Mouse (Mus musculus): ENCODE data around the gene Pde4b. TPM values are rescaled to one million over a fixed set of nuclear protein-coding genes. Genes with fewer than 3 reads are reported as not detected.

Pde4b gene
- polyA plus RNA-seq, 1 experiment from 2014 or later: 9.1 TPM

DNA sequence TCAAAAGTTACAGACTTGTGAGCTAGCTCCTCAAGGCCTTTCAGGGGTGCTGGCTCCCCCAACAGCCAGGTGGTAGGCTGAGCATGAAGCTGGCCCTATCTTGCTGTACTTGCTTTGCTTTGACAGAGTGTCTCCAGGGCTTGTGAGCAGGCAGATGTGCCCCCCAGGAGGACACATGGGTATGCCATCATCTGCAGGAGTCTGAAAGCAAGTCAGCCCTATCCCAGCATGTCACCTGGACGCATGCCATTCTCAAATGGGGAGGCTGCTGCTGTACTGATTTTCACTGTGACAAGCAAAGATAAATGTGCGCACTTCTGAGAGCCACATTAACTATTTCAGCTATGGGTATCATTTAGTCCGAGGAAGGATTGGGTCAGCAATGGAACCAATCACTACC is 507.2 kb downstream of the Pde4b start:
- Histone ChIP-seq H3K4me3 (replicated peaks) (no peak overlapping the region), H3K4me2 (no peak overlapping the region), H3K36me3 (peaks cover 30% of the 10 kb centered on the region), H3K9me3 (no peaks in the 10 kb centered on the region), H3K9ac (replicated peaks) (no peak overlapping the region), H3K27ac (no peak overlapping the region), H3K4me1 (replicated peaks) (peaks cover 13% of the 10 kb centered on the region), H3K27me3 (no peaks in the 10 kb centered on the region)
- 92% methylated on average over 3 of the region's 3 CpGs for WGBS
- ATAC-seq (ENCODE audit: insufficient number of reproducible peaks, insufficient read depth, low FRiP score, low TSS enrichment, low read depth): no peak

DNA sequence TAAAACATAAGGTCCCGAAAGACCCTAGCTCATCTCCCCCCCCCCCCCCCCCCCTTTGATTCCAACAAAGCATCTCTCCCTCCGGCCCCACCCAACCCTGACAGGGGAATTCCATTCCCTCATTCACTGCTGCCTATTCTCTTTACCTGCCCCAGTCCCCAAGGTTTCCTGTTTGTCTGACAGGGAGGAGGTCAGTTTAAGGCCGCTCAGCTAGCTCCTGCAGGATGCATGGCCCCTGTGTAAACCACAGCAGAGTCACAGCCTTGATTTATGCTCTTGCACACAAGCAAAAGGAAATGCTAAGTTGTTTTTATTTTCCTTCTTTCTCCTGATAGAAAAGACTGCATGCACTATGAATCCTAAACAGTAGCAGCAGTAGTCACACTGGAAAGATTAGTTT is 516.6 kb downstream of the Pde4b start:
- WGBS: 74% methylated on average over 2 of the region's 3 CpGs
- no peaks in the 10 kb centered on the region for H3K4me1 ChIP-seq (replicated peaks)
- H3K27me3 ChIP-seq: no peaks in the 10 kb centered on the region
- no peak overlapping the region for H3K9ac ChIP-seq (replicated peaks)
- H3K4me3 ChIP-seq (replicated peaks): no peak overlapping the region
- peaks cover 28% of the 10 kb centered on the region; the same call in 1 of the 2 replicates for H3K36me3 ChIP-seq
- no peak for ATAC-seq (ENCODE audit: insufficient number of reproducible peaks, insufficient read depth, low FRiP score, low TSS enrichment, low read depth)
- H3K4me2 ChIP-seq: no peak overlapping the region
- no peaks in the 10 kb centered on the region for H3K9me3 ChIP-seq
- no peak overlapping the region for H3K27ac ChIP-seq

DNA sequence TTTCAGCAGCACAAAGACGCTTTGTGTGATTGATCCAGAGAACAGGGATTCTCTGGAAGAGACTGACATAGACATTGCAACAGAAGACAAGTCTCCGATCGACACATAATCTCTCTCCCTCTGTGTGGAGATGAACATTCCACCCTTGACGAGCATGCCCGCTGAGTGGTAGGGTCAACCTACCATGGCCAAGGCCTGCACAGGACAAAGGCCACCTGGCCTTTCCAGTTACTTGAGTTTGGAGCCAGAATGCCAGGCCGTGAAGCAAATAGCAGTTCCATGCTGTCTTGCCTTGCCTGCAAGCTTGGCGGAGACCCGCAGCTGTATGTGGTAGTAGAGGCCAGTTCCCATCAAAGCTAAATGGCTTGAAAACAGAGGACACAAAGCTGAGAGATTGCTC is 517.9 kb downstream of the Pde4b start:
- H3K9ac ChIP-seq (replicated peaks): no peak overlapping the region
- no peaks in the 10 kb centered on the region for H3K27me3 ChIP-seq

DNA sequence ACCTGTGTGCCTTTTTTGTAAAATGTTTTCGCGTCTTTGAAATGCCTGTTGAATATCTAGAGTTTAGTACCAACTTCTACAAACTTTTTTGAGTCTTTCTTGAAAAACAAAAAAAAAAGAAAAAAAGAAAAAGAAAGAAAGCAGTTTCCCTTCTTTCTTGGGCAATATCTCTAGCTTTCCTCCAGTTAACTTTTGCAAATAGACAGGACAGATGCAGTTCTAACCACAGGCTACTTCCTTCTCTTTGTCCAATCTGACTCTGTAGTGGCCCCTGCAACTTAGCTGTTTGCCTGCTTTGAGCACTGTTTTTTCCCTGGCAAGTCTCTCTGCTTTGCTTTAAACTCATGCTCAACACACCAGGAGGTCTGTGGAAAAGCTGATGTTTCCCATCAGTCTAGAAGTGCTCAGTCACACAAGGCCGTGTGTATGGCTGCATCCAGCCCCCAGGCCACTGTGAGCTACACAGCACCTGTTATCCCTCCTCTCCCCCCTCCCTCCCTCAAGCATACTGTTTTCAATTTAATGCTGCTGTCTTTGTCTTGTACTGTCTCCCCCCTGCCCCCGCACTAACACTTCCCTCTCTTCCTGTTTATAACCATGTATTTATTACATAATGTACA is 518.5 kb downstream of the Pde4b start:
- Histone ChIP-seq H3K27ac (no peak overlapping the region), H3K4me1 (replicated peaks) (no peaks in the 10 kb centered on the region), H3K36me3 (peaks cover 16% of the 10 kb centered on the region; the same call in 1 of the 2 replicates), H3K4me3 (replicated peaks) (no peak overlapping the region), H3K9me3 (no peaks in the 10 kb centered on the region), H3K27me3 (no peaks in the 10 kb centered on the region), H3K4me2 (no peak overlapping the region), H3K9ac (replicated peaks) (no peak overlapping the region)
- WGBS: 73% methylated on average over 4 of the region's 4 CpGs
- ATAC-seq (ENCODE audit: insufficient number of reproducible peaks, insufficient read depth, low FRiP score, low TSS enrichment, low read depth): no peak

More for the DNA sequence above, 517.9 kb downstream of the Pde4b start:
- Histone ChIP-seq H3K4me2 (no peak overlapping the region), H3K36me3 (peaks cover 16% of the 10 kb centered on the region; the same call in 1 of the 2 replicates), H3K4me1 (replicated peaks) (no peaks in the 10 kb centered on the region), H3K27ac (no peak overlapping the region), H3K4me3 (replicated peaks) (no peak overlapping the region), H3K9me3 (no peaks in the 10 kb centered on the region)
- WGBS: 94% methylated on average over 8 of the region's 8 CpGs
- ATAC-seq (ENCODE audit: insufficient number of reproducible peaks, insufficient read depth, low FRiP score, low TSS enrichment, low read depth): no peak

DNA sequence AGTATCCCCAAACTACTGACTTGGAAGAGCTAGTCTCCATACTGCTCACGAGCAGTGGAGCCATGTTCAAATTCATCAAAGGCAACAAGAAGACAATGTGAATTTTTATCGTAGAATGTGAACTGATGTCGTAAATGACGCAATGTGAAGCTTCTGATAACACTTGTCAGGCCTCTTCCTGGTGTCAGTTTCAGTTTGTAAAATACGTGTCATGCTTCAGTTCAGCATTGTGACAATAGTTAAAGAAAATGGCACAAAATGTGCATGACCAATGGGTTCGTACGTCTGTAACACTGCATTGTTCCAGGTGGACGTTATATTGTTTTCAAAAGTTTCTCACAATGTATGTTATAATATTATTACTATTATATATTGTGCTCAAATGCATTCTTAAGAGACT is 519.5 kb downstream of the Pde4b start:
- Histone ChIP-seq H3K4me2 (no peak overlapping the region), H3K4me1 (replicated peaks) (no peaks in the 10 kb centered on the region), H3K27ac (no peak overlapping the region), H3K9ac (replicated peaks) (no peak overlapping the region), H3K27me3 (no peaks in the 10 kb centered on the region), H3K9me3 (no peaks in the 10 kb centered on the region), H3K36me3 (peaks cover 13% of the 10 kb centered on the region; the same call in 1 of the 2 replicates), H3K4me3 (replicated peaks) (no peak overlapping the region)
- no peak for ATAC-seq (ENCODE audit: insufficient number of reproducible peaks, insufficient read depth, low FRiP score, low TSS enrichment, low read depth)
- WGBS: 94% methylated on average over 8 of the region's 8 CpGs

DNA sequence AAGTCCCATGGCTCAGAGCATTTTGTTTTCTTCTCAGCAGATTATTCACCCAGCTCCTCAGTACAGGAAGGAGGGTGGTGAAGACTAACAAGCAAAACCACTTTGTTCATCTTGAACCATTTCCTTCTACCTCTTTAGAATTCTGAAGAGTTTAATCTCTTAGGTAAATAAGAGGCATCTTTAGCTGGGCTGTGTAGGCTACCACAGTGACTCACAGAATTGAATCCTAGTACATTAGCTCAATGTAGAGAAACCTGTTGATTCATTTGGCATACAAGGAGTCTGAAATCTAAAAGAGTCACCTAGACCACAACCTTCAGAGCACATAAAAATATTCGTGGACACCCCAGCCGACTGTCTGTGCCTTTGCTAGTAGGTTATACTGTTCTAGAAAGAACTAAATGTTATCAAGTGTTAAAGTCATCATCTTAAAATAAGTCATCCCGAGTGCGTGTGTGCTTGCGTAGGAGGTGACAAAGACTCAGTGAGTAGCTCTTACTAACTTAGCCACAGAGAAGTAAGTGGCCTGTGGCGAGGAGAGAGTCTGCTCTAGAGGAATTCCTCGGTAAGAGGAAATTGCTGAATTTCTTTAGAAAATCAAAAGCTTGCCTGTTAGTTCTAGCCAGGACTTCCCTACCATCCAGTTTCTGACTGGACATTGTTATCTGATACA is 520.5 kb downstream of the Pde4b start:
- Histone ChIP-seq H3K9ac (replicated peaks) (no peak overlapping the region), H3K9me3 (no peaks in the 10 kb centered on the region), H3K4me3 (replicated peaks) (no peak overlapping the region), H3K4me2 (no peak overlapping the region), H3K36me3 (peaks cover 11% of the 10 kb centered on the region; the same call in 1 of the 2 replicates), H3K27ac (no peak overlapping the region), H3K27me3 (no peaks in the 10 kb centered on the region), H3K4me1 (replicated peaks) (no peaks in the 10 kb centered on the region)
- 93% methylated on average over 7 of the region's 7 CpGs for WGBS
- no peak for ATAC-seq (ENCODE audit: insufficient number of reproducible peaks, insufficient read depth, low FRiP score, low TSS enrichment, low read depth)

DNA sequence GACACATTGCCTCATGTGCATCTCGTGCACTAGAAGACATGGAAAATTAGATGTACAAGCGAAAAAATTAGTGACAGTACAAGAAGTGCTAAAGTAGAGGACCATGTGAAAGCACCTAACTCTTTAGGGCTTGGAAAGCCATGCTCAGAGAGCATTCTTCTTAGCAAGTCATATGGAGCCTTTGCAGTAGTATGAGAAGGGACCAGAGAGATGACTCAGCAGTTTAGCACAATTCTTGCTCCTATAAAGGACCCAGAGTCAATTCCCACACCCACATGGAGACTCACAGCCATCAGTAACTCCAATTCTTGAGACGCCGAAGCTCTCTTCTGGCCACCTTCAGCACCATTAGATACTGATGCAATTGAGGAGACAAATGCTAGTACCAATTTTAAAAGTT is 525.3 kb downstream of the Pde4b start:
- 91% methylated on average over 4 of the region's 4 CpGs for WGBS
- Histone ChIP-seq H3K4me1 (replicated peaks) (no peaks in the 10 kb centered on the region), H3K27ac (no peak overlapping the region), H3K4me2 (no peak overlapping the region), H3K4me3 (replicated peaks) (no peak overlapping the region), H3K27me3 (no peaks in the 10 kb centered on the region), H3K9ac (replicated peaks) (no peak overlapping the region), H3K36me3 (no peaks in the 10 kb centered on the region), H3K9me3 (no peaks in the 10 kb centered on the region)
- ATAC-seq (ENCODE audit: insufficient number of reproducible peaks, insufficient read depth, low FRiP score, low TSS enrichment, low read depth): no peak

DNA sequence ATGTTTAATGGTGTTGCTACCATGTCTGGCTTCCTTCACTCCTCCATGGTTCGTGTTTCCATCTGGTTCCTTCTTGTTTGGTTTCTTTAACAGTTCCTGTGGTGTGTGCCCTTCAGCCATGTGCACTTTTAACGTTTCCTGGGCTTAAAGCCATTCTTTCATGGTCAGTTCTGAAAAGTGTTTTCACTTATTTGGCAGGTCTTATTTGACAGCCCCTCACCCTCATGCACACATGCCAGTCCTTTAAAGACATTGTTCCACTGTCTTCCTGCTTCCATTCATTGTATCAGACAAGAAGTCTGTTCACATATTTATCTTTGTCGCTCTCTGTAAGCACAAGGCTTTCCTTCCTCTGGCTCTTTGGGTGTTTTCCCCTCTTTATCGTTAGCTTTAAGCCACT is 530.4 kb downstream of the Pde4b start:
- Histone ChIP-seq H3K27me3 (no peaks in the 10 kb centered on the region), H3K9me3 (no peaks in the 10 kb centered on the region), H3K27ac (0 out of 2 replicates have a peak overlapping the region, but pooled peaks have one; percentile 20), H3K36me3 (no peaks in the 10 kb centered on the region), H3K4me2 (no peak overlapping the region), H3K9ac (replicated peaks) (no peak overlapping the region), H3K4me1 (replicated peaks) (no peaks in the 10 kb centered on the region), H3K4me3 (replicated peaks) (no peak overlapping the region)
- 46% methylated on average over 4 of the region's 4 CpGs for WGBS
- ATAC-seq (ENCODE audit: insufficient number of reproducible peaks, insufficient read depth, low FRiP score, low TSS enrichment, low read depth): no peak

DNA sequence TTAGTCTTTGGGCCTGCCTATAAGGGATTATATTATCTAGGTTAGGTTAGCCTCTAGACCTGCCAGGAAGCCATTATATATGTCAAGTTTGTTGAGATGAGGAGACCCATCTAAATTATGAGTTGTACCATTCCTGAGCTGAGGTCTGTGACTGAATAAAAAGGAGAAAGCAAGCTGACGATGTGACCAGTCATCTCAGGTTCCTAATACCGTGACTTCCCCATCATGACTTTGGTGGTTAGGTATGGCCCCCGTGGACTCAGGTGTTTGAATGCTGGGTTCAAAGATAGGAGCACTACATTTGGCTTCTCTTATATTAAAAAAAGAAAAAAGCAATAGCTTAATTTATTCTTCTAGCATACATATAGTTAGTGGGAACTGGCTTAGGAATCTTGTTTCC is 531.3 kb downstream of the Pde4b start:
- Histone ChIP-seq H3K4me2 (no peak overlapping the region), H3K4me3 (replicated peaks) (no peak overlapping the region), H3K9ac (replicated peaks) (no peak overlapping the region), H3K9me3 (no peaks in the 10 kb centered on the region), H3K36me3 (no peaks in the 10 kb centered on the region), H3K4me1 (replicated peaks) (no peaks in the 10 kb centered on the region), H3K27ac (no peak overlapping the region), H3K27me3 (no peaks in the 10 kb centered on the region; the same call in 1 of the 2 replicates)
- ATAC-seq (ENCODE audit: insufficient number of reproducible peaks, insufficient read depth, low FRiP score, low TSS enrichment, low read depth): no peak
- 90% methylated on average over 3 of the region's 3 CpGs for WGBS

DNA sequence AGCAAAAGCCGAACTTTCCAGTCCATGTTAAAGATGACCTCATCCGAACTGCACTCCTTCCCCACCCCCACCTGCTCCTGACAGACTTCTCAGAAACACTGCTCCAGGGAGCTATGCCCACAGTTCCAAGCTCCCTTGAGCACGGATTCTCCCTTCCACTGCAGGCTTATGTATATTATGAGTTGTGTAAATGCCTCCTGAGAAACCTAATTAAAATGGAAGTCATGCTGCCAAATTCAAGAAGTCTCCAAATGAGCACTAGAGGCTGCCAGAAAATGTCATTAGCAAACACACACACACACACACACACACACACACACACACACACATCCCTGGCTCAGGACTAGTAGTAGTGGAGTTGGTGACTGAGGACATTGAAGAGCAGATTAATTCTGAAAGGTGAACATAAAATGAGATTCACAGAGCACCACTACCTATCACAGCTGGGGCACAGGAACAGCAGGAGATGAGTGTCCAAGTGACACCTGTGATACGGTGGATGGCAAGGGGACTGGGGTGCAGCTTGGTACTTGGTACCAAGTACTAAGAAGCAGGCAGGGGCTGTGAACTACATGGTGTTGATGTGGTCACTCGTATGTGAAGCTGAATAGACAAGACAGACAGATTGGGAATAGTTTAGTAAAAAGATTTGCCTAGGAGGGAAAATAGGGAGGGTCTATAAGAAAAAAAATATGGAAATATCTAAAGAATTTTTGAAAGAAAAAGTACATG is 533.0 kb downstream of the Pde4b start:
- Histone ChIP-seq H3K9me3 (no peaks in the 10 kb centered on the region), H3K4me2 (no peak overlapping the region), H3K27ac (no peak overlapping the region), H3K4me3 (replicated peaks) (no peak overlapping the region), H3K4me1 (replicated peaks) (no peaks in the 10 kb centered on the region), H3K9ac (replicated peaks) (no peak overlapping the region), H3K36me3 (no peaks in the 10 kb centered on the region), H3K27me3 (no peaks in the 10 kb centered on the region; the same call in 1 of the 2 replicates)
- ATAC-seq (ENCODE audit: insufficient number of reproducible peaks, insufficient read depth, low FRiP score, low TSS enrichment, low read depth): no peak
- WGBS: 63% methylated on average over 3 of the region's 5 CpGs

DNA sequence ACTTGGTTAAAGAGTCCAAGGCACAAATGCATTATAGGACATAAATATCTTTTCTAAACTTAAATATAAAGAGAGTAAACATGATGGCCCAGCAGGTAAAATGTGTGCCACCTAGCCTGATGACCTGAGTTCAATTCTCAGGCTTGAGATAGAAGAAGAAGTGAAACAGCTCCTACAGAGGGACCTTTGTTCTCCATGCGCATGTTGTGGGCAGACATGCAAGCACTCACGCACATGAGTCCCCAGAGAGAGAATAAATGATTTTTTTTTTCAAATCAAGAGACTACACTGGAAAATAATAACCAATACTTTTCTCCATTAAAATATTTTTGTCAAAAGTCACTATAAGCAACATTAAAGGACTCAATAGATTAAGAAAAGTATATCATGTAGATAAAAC is 533.8 kb downstream of the Pde4b start:
- ATAC-seq (ENCODE audit: insufficient number of reproducible peaks, insufficient read depth, low FRiP score, low TSS enrichment, low read depth): no peak
- no peak overlapping the region for H3K9ac ChIP-seq (replicated peaks)
- H3K9me3 ChIP-seq: no peaks in the 10 kb centered on the region
- H3K4me1 ChIP-seq (replicated peaks): no peaks in the 10 kb centered on the region
- no peak overlapping the region for H3K4me3 ChIP-seq (replicated peaks)
- no peak overlapping the region for H3K27ac ChIP-seq
- no peaks in the 10 kb centered on the region for H3K36me3 ChIP-seq
- no peak overlapping the region for H3K4me2 ChIP-seq
- 84% methylated on average over 2 of the region's 2 CpGs for WGBS
- no peaks in the 10 kb centered on the region; the same call in 1 of the 2 replicates for H3K27me3 ChIP-seq

All from limb, embryonic 12.5 days (tissue).